Mouse (Mus musculus): ENCODE results near the gene Lrp3. TPM values are rescaled to one million over a fixed set of nuclear protein-coding genes. Genes with fewer than 3 reads are reported as not detected.
"Not testable (repeated sequence)": the region's sequence is repeated elsewhere in the genome, so short reads cannot be mapped to it uniquely, and the experiment has no call there.

The Lrp3 gene
- not detected in 2 replicates for total RNA-seq (2015)
- total RNA-seq (2017) = not detected in 2 replicates

DNA sequence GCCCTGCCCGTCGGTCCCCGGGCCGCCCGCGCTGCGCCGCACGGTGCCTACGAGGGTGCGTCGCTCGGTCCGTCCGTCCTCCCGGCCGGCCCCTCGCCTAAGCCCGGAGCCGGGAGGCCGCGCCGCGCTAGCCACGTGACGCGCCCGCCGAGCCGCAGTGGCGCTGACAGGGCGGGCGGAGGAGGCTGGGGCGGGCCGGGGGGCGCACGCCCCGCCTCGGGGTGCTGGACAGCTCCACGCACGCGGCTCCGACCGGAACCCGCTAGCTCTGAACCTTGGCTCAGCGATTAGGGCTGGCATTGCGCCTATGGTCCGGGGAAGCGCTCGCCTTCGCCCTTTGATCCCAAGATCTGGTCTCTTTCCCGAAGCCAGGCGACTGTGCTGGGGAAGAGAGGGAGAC is at the start of gene Lrp3:
Lrp3 (minus strand) TSS at position 274 of the 400 bp plus-strand sequence.
- peak; percentile 63 for ATAC-seq (replicated peaks; ENCODE audit: poor library complexity)

- peak; percentile 58; the same call in 1 of the 2 replicates for ATAC-seq (replicated peaks; ENCODE audit: poor library complexity)
These were observed 49.4 kb upstream of the Lrp3 start for GRCm38 (mm10) chr7:35264746-35265145.

GRCm38 (mm10) chr7:35263595-35264489 is 48.5 kb upstream of the Lrp3 start:
- ATAC-seq (replicated peaks; ENCODE audit: poor library complexity) = no peak

DNA sequence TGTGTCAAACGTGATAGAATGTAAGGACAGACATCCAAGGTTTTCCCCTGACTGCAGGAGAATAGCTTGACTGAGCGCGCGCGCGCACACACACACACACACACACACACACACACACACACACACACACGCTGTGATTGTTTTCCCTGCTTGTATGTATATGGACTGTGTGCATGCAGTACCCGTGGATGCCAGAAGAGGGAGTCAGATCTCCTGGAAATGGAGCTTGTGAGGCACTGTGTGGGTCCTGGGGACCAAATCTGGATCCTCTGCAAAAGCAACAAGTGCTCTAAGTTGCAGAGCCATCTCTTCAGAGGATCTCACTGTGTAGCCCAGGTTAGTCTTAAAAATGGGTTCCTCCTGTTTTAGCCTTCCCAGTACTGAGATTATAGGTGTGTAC is 44.1 kb upstream of the Lrp3 start:
- no peak for ATAC-seq (replicated peaks; ENCODE audit: poor library complexity)

- no peak for ATAC-seq (replicated peaks; ENCODE audit: poor library complexity)
These were observed 43.0 kb upstream of the Lrp3 start for GRCm38 (mm10) chr7:35258294-35258693.

- ATAC-seq (replicated peaks; ENCODE audit: poor library complexity) = peak; percentile 61
These were observed 36.8 kb upstream of the Lrp3 start for GRCm38 (mm10) chr7:35252041-35252558.

DNA sequence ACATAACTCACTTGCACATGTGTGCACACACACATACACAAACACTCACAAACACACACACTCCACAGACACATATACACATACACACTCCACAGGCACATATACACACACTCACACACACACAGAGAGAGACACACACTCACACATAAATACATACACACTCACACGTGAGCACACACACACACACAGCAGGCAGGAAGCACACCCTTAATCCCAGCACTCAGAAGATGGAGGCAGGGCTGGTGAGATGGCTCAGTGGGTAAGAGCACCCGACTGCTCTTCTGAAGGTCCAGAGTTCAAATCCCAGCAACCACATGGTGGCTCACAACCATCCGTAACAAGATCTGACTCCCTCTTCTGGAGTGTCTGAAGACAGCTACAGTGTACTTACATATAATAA is 22.6 kb upstream of the Lrp3 start:
- ATAC-seq (replicated peaks; ENCODE audit: poor library complexity) = not testable (repeated sequence)

- ATAC-seq (replicated peaks; ENCODE audit: poor library complexity) = peak; percentile 40
These were observed 20.0 kb upstream of the Lrp3 start for GRCm38 (mm10) chr7:35235308-35235707.

- ATAC-seq (replicated peaks; ENCODE audit: poor library complexity) = peak; percentile 78
These were observed 19.3 kb upstream of the Lrp3 start for GRCm38 (mm10) chr7:35234361-35235245.

GRCm38 (mm10) chr7:35233861-35234260 is 18.6 kb upstream of the Lrp3 start:
- ATAC-seq (replicated peaks; ENCODE audit: poor library complexity) = no peak

DNA sequence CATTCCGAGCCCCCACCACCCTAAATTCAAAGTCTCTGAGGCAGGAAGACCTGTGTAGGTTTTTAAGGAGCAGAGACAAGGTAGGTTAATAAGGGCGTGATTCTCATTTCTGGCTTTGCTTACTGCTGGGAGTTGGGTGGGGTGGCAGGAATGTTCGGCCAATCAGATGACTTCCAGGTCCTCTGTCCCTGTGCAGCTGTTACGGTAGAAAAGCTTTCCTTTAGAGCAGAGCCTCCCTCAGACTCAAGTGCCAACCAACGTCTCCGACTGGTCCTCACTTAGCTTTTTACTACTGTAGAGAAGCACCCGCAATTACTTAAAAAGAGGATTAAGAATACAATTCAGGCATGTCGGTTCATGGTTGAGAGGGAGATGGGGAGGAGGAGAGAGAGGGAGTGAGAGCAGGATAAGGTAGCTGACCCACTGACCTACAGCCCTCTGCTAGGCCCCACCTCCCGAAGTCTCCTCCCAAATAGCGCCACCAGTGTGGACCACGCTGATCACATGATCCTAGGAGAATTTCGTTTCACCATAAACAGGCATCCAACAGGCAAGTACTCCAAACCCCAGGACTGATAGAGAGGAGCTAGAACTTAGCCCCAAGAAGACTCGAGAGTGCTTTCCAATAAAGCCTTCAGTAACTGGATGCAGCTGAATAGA is 17.6 kb upstream of the Lrp3 start:
- ATAC-seq (replicated peaks; ENCODE audit: poor library complexity) = no peak

DNA sequence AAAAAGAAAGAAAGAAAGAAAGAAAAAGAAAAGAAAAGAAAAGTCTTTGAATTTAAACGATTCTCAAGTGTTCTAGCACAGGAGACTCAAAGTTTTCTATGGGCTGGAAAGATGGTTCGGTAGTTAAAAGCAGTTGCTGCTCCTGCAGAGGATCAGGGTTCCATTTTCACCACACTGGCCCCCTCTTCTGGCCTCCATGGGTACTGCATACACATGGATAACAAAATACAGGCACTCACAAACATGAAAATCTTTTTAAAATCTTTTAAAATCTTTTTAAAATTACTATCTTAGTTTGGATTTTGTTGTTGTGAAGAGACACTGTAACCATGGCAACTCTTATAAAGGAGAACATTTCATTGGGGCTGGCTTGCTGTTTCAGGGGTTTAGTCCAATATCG is 15.0 kb upstream of the Lrp3 start:
- no peak for ATAC-seq (replicated peaks; ENCODE audit: poor library complexity)

GRCm38 (mm10) chr7:35220694-35221365 is 5.5 kb upstream of the Lrp3 start:
- no peak for ATAC-seq (replicated peaks; ENCODE audit: poor library complexity)

DNA sequence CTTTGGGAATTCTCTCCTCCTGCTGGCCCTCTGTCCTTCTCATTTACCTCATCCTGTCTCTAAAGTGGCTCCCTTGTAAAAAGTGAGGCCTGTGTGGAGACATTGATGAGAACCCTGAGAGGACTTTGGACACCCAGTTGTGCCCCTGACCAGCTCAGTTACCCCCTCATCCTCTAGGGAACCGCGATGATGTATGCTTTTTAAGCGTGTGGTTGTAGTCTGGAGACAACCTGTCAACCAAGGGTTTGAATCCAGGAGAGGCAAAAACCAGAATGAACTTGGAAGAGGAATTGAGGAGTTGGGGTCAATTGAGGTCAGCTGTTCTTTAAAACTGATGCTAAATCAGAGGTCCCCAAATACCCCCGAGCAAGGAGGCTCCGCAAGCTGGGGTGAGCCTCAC is 433 bp upstream of the Lrp3 start:
- ATAC-seq (replicated peaks; ENCODE audit: poor library complexity) = no peak

GRCm38 (mm10) chr7:35214442-35215222 is 666 bp downstream of the Lrp3 start:
- ATAC-seq (replicated peaks; ENCODE audit: poor library complexity) = no peak; the same call in 1 of the 2 replicates

GRCm38 (mm10) chr7:35211791-35212190 is 3.5 kb downstream of the Lrp3 start:
- no peak for ATAC-seq (replicated peaks; ENCODE audit: poor library complexity)

DNA sequence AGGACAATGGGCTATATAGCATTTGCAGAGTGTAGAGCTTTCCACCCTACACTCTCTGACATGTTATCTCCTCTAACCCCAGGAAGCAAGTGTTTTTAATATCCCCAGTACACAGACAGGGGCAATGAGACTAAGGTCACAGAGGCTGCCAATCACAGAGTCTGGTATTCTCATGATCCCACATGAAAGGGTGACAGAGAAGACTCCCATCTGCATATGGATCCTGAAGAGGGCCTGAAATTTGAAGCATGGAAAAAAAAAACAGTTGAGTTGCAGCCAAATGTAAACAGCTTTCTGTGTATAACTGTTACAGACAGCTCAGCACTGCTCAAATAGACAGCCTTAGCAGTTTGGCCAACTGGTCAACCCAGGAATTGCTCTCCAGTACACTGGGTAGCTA is 15.5 kb downstream of the Lrp3 start:
- no peak for ATAC-seq (replicated peaks; ENCODE audit: poor library complexity)

DNA sequence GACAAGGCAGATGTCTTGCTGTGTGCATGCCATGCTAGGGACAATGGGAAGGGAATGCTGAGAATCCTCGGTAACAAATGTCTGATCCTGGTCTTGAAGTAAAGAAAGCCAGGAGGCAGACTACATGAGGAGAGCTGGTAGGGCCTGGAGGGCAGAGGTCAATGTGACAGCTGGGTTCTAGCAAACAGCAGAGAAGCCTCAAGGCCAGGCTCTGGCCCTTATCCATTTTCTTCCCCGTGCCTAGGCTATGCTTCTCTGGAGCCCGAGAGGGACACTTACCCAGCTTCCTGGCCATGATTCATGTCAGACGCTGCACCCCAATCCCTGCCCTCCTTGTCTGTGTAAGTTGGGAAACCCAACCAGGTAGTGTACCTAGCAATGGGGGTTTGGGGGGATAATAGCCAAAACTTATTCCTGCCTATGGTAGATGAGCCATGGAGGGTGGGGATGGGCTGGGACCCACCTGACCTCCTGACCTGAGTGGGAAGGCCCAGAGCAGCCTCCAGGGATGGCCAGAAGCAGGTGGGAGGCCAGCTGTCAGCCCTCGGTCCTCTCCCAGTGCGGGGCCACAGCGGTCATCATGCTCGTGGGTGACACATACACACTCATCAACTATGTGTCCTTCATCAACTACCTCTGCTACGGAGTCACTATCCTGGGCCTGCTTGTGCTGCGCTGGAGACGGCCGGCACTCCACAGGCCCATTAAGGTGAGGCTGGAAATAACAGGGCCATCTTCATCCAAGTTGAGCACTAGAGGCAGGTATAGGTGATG is 16.1 kb downstream of the Lrp3 start:
- no peak for ATAC-seq (replicated peaks; ENCODE audit: poor library complexity)

DNA sequence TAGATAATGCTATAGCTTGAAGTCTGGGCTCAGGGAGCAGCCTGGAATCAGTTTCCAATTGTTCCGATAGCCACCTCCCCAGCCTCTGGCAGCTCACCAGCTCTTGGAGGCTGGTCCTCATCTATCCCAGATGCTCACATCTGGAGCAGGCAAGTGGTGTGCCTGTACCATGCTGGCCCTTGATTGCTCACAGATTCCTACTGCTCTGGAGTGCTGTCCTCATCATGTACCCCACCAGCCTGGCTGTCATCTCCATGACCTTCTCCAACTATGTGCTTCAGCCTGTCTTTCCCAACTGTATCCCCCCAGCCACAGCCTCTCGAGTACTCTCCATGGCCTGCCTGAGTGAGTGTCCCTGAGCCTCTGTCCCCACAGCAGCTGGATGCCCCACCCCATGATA is 18.3 kb downstream of the Lrp3 start:
- ATAC-seq (replicated peaks; ENCODE audit: poor library complexity) = no peak
